Mouse (Mus musculus): ENCODE results near the gene Mgat3. TPM values are rescaled to one million over a fixed set of nuclear protein-coding genes. Genes with fewer than 3 reads are reported as not detected.

The Mgat3 gene
- polyA plus RNA-seq, 1 experiment from 2014 or later, result 10.5 TPM

Other genes with a start within 250 kb of the Mgat3 start
- 4.6 and 6.2 TPM in 2 replicates for gene Cbx7, start 202.6 kb upstream of the Mgat3 start, polyA plus RNA-seq (2014; fragmentation: Nextera tagmentation; extraction: Ambion mirVana)
- 6.6 and 8.1 TPM in 2 replicates for gene Pdgfb, start 158.7 kb upstream of the Mgat3 start, polyA plus RNA-seq (2014; fragmentation: Nextera tagmentation; extraction: Ambion mirVana)
- 20.7 and 24.3 TPM in 2 replicates for gene Syngr1, start 82.4 kb upstream of the Mgat3 start, polyA plus RNA-seq (2014; fragmentation: Nextera tagmentation; extraction: Ambion mirVana)
- gene Rpl3, start 81.9 kb upstream of the Mgat3 start, polyA plus RNA-seq (2014; fragmentation: Nextera tagmentation; extraction: Ambion mirVana), result 1,482 and 1,532 TPM in 2 replicates
- 36.1 and 37.5 TPM in 2 replicates for gene Tab1, start 40.6 kb upstream of the Mgat3 start, polyA plus RNA-seq (2014; fragmentation: Nextera tagmentation; extraction: Ambion mirVana)
- 32.0 and 38.8 TPM in 2 replicates for gene Mief1, start 60.3 kb downstream of the Mgat3 start, polyA plus RNA-seq (2014; fragmentation: Nextera tagmentation; extraction: Ambion mirVana)
- gene AC140267.1, start 62.1 kb downstream of the Mgat3 start, polyA plus RNA-seq (2014; fragmentation: Nextera tagmentation; extraction: Ambion mirVana), result not detected in 2 replicates
- 125 and 136 TPM in 2 replicates for gene Atf4, start 81.5 kb downstream of the Mgat3 start, polyA plus RNA-seq (2014; fragmentation: Nextera tagmentation; extraction: Ambion mirVana)
- 67.2 and 69.6 TPM in 2 replicates for gene Rps19bp1, start 90.6 kb downstream of the Mgat3 start, polyA plus RNA-seq (2014; fragmentation: Nextera tagmentation; extraction: Ambion mirVana)
- gene Cacna1i, start 113.5 kb downstream of the Mgat3 start, polyA plus RNA-seq (2014; fragmentation: Nextera tagmentation; extraction: Ambion mirVana), result not detected in 2 replicates

Measured in intestine, embryonic 14.5 days (tissue).